Mouse (Mus musculus) liver, embryonic 14.5 days (tissue): Measurements from ENCODE around the gene Hectd2.

Experiments
- CTCF ChIP-seq: IDR thresholded peaks from 2 replicates; pipeline ENCODE4 v1.5.1; 2016; ENCODE audit warnings: antibody characterized with exemption, low read depth, control low read depth
- EP300 ChIP-seq: IDR thresholded peaks from 2 replicates; pipeline ENCODE4 v1.6.1; 2016; ENCODE audit warnings: antibody characterized with exemption, low read depth

- TF ChIP-seq EP300, result no peak
- no peak for TF ChIP-seq CTCF
Observed at GRCm38 (mm10) chr19:36668881-36669639, 114.6 kb downstream of the Hectd2 start.
